Mouse (Mus musculus) heart, postnatal 0 days (tissue): ENCODE results near the gene Pard3. TPM values are rescaled to one million over a fixed set of nuclear protein-coding genes. Genes with fewer than 3 reads are reported as not detected.

Experiments used
- ATAC-seq: fragments of 200-750 bp; cut with Nextera tagmentation; 2 replicates; pipeline ENCODE4 v1.8.0; 2017; ENCODE audit warnings: low read depth, moderate number of reproducible peaks, moderate library complexity; ENCODE audit not compliant: insufficient read depth
- DNase-seq: peaks from one replicate; pipeline ENCODE4 v3.0.0-alpha.2; 2016; ENCODE audit warnings: low spot score
- H3K27ac ChIP-seq: fragments of 300-500 bp; sonication (generic); 2 replicates; pipeline ENCODE4 v1.5.1; 2014; ENCODE audit warnings: low read depth, mild to moderate bottlenecking
- H3K27me3 ChIP-seq: fragments of 300-500 bp; sonication (generic); 2 replicates; pipeline ENCODE4 v1.6.1; 2014; ENCODE audit warnings: low read length, mixed read lengths; ENCODE audit not compliant: control insufficient read depth, insufficient read depth
- H3K36me3 ChIP-seq: fragments of 300-500 bp; sonication (generic); replicated peaks from 2 replicates; pipeline ENCODE4 v1.6.1; 2014; ENCODE audit warnings: low read length, mixed read lengths; ENCODE audit not compliant: control insufficient read depth, insufficient read depth
- H3K4me1 ChIP-seq: fragments of 300-500 bp; sonication (generic); 2 replicates; pipeline ENCODE4 v1.6.1; 2014; ENCODE audit warnings: antibody characterized with exemption; ENCODE audit not compliant: control insufficient read depth, insufficient read depth
- H3K4me2 ChIP-seq: fragments of 300-500 bp; sonication (generic); 2 replicates; pipeline ENCODE4 v1.6.1; 2014; ENCODE audit warnings: low read depth, mild to moderate bottlenecking, low read length, moderate library complexity
- H3K4me3 ChIP-seq: fragments of 300-500 bp; sonication (generic); 2 replicates; pipeline ENCODE4 v1.5.1; 2014; ENCODE audit warnings: low read depth, low read length
- H3K9ac ChIP-seq: fragments of 300-500 bp; sonication (generic); replicated peaks from 2 replicates; pipeline ENCODE4 v1.6.1; 2014; ENCODE audit warnings: low read depth, low read length, mixed read lengths
- H3K9me3 ChIP-seq: fragments of 300-500 bp; sonication (generic); replicated peaks from 2 replicates; pipeline ENCODE4 v1.6.1; 2016; ENCODE audit warnings: low read length; ENCODE audit not compliant: control insufficient read depth
- CTCF ChIP-seq: IDR thresholded peaks from 2 replicates; pipeline ENCODE4 v1.5.1; 2016; ENCODE audit warnings: antibody characterized with exemption, control low read depth, low read depth
- EP300 ChIP-seq: IDR thresholded peaks from 2 replicates; pipeline ENCODE4 v1.6.1; 2016; ENCODE audit warnings: antibody characterized with exemption, low read depth
- WGBS: fragments of 180-500 bp; shearing (Covaris S2); extraction: QIAGEN DNeasy Blood & Tissue Kit; methylation state at CpG from one replicate; pipeline ENCODE4 v1.1.7; 2014; 5-methylcytosine and 5-hydroxymethylcytosine counted together
- polyA plus RNA-seq: library from polyadenylated mRNA; unstranded; fragments of >200 nt; fragmentation: Nextera tagmentation; extraction: Ambion mirVana; gene quantifications from 2 replicates; pipeline ENCODE4 v1.2.1, GENCODE M21; 2015
- total RNA-seq: library from RNA; depleted of rRNA; stranded (reverse); fragments of >200 nt; gene quantifications from 2 replicates; pipeline ENCODE4 v1.2.3, GENCODE M21; 2014; ENCODE audit warnings: low replicate concordance

Gene Pard3
- total and polyA plus RNA-seq, 2 experiments from 2014 or later: 9.2 to 13.8 TPM

DNA sequence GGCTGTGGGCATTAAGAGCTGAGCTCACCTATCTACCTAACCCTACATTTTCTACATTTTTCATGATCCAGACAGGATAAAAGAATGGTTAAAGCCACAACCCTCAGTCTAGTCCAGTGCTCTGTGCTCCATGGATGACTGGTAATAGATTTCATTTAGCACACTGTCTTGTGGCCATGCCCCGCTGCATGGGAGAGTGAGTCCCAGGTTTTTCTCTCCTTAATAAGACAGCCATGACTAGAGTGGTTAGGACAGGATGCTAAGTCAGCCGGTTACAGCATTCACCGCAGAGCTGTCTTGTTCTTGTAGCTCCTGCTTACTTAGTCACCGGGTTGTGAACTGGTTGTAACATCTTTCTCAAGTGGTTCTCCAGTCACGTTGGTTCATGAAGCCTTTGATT lies 49.5 kb downstream of the Pard3 start:
- WGBS: 57% methylated on average over 5 of the region's 5 CpGs

DNA sequence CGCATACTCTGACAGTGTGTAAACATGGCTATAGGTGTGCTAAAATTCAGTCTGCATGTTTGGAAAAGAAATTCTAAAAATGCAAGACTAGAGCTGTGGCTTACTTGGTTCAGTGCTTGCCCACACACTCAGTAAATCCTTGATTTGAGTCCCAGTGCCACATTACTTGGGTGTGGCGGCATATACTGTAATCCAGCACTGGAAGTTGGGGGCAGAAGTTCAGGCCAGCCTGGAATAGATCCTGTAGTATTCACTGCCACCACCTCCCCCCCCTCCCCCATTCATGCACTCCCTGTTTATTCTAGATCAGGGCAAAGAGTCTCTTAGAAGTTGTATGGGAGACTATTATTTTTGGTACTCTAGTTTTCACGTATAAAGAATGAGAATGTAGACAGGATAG lies 52.1 kb downstream of the Pard3 start:
- no peak for TF ChIP-seq EP300
- TF ChIP-seq CTCF: no peak
- Histone ChIP-seq H3K27me3 (no peaks in the 10 kb centered on the region), H3K9me3 (no peaks in the 10 kb centered on the region), H3K27ac (no peak overlapping the region), H3K4me2 (no peak overlapping the region), H3K4me1 (peaks cover 24% of the 10 kb centered on the region), H3K9ac (no peak overlapping the region), H3K4me3 (no peak overlapping the region), H3K36me3 (no peaks in the 10 kb centered on the region)
- DNase-seq (no peak), ATAC-seq (no peak)
- 68% methylated on average over 3 of the region's 3 CpGs for WGBS

More for the DNA sequence above, 49.5 kb downstream of the Pard3 start:
- Histone ChIP-seq H3K36me3 (no peaks in the 10 kb centered on the region), H3K9ac (no peak overlapping the region), H3K4me3 (no peak overlapping the region), H3K4me2 (no peak overlapping the region), H3K27ac (no peak overlapping the region), H3K4me1 (peaks cover 31% of the 10 kb centered on the region), H3K27me3 (no peaks in the 10 kb centered on the region), H3K9me3 (no peaks in the 10 kb centered on the region)
- no peak for TF ChIP-seq CTCF
- no peak for TF ChIP-seq EP300
- DNase-seq (no peak), ATAC-seq (no peak)

- Histone ChIP-seq H3K9me3 (no peaks in the 10 kb centered on the region), H3K27me3 (no peaks in the 10 kb centered on the region), H3K4me1 (peaks cover 12% of the 10 kb centered on the region), H3K27ac (no peak overlapping the region), H3K4me2 (no peak overlapping the region), H3K36me3 (no peaks in the 10 kb centered on the region), H3K9ac (no peak overlapping the region), H3K4me3 (no peak overlapping the region)
- no peak for ATAC-seq
- 63% methylated on average over 11 of the region's 11 CpGs for WGBS
- TF ChIP-seq CTCF (no peak), EP300 (no peak)
- peak; percentile 29 for DNase-seq
Measured at GRCm38 (mm10) chr8:127118373-127118861, 54.7 kb downstream of the Pard3 start.

- Histone ChIP-seq H3K27me3 (no peaks in the 10 kb centered on the region), H3K27ac (no peak overlapping the region), H3K9me3 (no peaks in the 10 kb centered on the region), H3K4me2 (no peak overlapping the region), H3K36me3 (no peaks in the 10 kb centered on the region), H3K4me1 (peaks cover 24% of the 10 kb centered on the region), H3K9ac (no peak overlapping the region), H3K4me3 (no peak overlapping the region)
- ATAC-seq: no peak
- 91% methylated on average over 3 of the region's 3 CpGs for WGBS
- no peak for TF ChIP-seq EP300
- no peak for TF ChIP-seq CTCF
- DNase-seq: no peak
Measured at GRCm38 (mm10) chr8:127123391-127123790, 59.7 kb downstream of the Pard3 start.

GRCm38 (mm10) chr8:127124795-127125194 lies 61.1 kb downstream of the Pard3 start:
- ATAC-seq (no peak), DNase-seq (no peak)
- Histone ChIP-seq H3K4me2 (no peak overlapping the region), H3K36me3 (no peaks in the 10 kb centered on the region), H3K4me1 (peaks cover 26% of the 10 kb centered on the region), H3K4me3 (no peak overlapping the region), H3K27ac (no peak overlapping the region), H3K9ac (no peak overlapping the region), H3K27me3 (no peaks in the 10 kb centered on the region), H3K9me3 (no peaks in the 10 kb centered on the region)
- TF ChIP-seq CTCF: no peak
- TF ChIP-seq EP300: no peak
- WGBS: 39% methylated on average over 8 of the region's 8 CpGs
